Mouse (Mus musculus): ENCODE data around the gene Rnf38. TPM values are rescaled to one million over a fixed set of nuclear protein-coding genes. Genes with fewer than 3 reads are reported as not detected.

The Rnf38 gene
- polyA plus RNA-seq, 1 experiment, result not detected

DNA sequence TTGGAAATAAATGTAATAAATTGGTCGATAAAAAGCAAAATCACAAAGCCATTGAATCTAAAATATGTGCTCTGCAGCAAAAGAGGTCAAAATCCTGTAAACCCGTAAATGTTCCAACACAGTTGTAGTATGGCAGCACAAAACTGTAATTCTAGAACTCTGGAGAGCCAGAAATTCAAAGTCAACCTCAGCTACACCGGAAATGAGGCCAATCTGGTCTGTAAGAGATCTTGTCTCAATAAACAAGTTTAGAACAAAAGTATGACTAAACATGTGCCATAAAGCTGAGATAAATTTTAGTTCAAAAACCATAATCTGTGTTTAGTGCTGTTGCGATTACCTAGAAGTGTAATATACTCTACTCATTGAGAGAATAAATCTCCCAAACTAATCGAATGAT lies 69.0 kb downstream of the Rnf38 start:
- H3K4me3 ChIP-seq (ENCODE audit: insufficient read depth, low read depth, low read length), result no peak overlapping the region

DNA sequence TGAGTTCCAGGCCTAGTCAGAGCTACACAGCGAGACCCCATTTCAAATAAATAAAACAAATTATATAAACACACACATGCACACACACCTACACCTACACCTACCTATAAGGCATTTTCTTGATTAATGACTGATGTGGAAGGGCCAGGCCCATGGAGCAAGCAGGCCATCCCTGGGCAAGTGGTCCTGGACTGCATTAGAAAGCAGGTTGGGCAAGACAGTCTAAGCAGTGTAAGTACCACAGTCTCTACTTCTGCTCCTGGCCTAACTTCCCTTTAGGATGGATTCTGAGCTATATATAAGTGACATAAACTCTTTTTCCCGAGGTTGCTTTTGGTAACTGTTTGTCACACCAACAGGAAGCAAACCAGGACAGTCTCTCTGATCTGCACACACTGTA lies 70.6 kb downstream of the Rnf38 start:
- WGBS, result 80% methylated on average over 2 of the region's 2 CpGs
- Histone ChIP-seq H3K4me3 (ENCODE audit: insufficient read depth, low read depth, low read length) (no peak overlapping the region), H3K27ac (ENCODE audit: insufficient read depth, low read depth, low read length) (no peak overlapping the region), H3K4me1 (ENCODE audit: control insufficient read depth, insufficient read depth, low read length) (no peaks in the 10 kb centered on the region)
- no peak for TF ChIP-seq POLR2A (IDR thresholded peaks at IDR 0.05; ENCODE audit: insufficient read depth, low read depth, low read length)
- TF ChIP-seq CTCF (IDR thresholded peaks at IDR 0.05; ENCODE audit: insufficient read depth, low read depth, low read length), result no peak

More for the DNA sequence above, 69.0 kb downstream of the Rnf38 start:
- H3K27ac ChIP-seq (ENCODE audit: insufficient read depth, low read depth, low read length), result no peak overlapping the region
- TF ChIP-seq CTCF (IDR thresholded peaks at IDR 0.05; ENCODE audit: insufficient read depth, low read depth, low read length) (no peak), POLR2A (IDR thresholded peaks at IDR 0.05; ENCODE audit: insufficient read depth, low read depth, low read length) (no peak)
- no peaks in the 10 kb centered on the region for H3K4me1 ChIP-seq (ENCODE audit: control insufficient read depth, insufficient read depth, low read length)
- WGBS, result 86% methylated on average over 5 of the region's 5 CpGs

DNA sequence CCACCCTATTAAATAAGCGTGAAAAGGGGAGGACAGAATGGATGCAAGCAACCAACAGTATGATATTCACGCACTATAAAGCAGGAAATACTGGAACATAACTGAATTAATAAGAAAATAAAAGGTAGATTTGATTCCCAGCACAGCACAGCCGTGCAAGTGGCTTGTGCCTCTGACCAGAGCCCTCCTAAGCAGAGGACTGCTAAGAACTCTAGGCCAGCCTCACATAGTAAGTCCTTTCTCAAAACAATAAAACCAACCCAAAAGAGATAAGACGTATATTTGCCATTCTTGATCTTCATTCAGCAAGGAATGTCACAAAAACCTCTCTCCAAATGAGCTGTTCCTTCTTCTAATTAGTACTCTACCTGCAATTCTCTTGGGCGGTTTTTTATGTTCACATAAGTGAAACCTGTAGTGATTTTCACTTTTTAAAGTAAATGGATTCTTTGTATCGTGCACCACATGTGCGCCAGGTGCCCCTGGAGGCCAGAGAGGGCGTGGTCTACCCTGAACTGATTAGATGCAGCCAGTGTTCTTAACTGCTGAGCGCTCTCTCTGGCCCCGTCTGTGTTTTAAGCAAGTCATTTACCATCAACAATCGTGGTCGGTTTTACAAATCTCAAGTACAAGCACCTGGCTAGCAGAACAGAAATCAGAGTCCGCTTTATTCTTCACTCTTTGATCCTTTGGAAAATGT lies 72.4 kb downstream of the Rnf38 start:
- WGBS, result 66% methylated on average over 13 of the region's 13 CpGs
- Histone ChIP-seq H3K4me3 (ENCODE audit: insufficient read depth, low read depth, low read length) (no peak overlapping the region), H3K27ac (ENCODE audit: insufficient read depth, low read depth, low read length) (no peak overlapping the region), H3K4me1 (ENCODE audit: control insufficient read depth, insufficient read depth, low read length) (no peaks in the 10 kb centered on the region)
- TF ChIP-seq CTCF (IDR thresholded peaks at IDR 0.05; ENCODE audit: insufficient read depth, low read depth, low read length) (no peak), POLR2A (IDR thresholded peaks at IDR 0.05; ENCODE audit: insufficient read depth, low read depth, low read length) (no peak)

DNA sequence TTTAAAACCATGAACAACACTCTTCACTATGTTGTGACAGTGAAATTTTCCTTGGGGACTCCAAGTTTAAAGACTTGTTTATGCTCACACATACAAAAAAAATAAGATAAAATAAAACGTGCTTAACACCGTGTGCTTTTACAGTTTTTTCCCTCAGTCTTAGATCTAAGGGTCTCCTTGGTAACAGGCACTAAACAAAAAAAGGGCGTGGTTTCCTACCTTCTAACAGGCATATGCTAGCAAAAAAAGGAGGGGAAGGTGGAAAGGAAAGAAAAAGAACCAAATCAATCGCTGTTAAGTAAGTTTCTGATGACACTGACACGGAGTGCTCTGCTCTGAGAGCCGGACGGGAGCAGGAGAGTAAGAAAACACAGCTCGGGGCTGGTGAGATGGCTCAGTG lies 73.8 kb downstream of the Rnf38 start:
- Histone ChIP-seq H3K27ac (ENCODE audit: insufficient read depth, low read depth, low read length) (no peak overlapping the region), H3K4me3 (ENCODE audit: insufficient read depth, low read depth, low read length) (no peak overlapping the region), H3K4me1 (ENCODE audit: control insufficient read depth, insufficient read depth, low read length) (no peaks in the 10 kb centered on the region)
- WGBS, result 78% methylated on average over 8 of the region's 8 CpGs
- TF ChIP-seq CTCF (IDR thresholded peaks at IDR 0.05; ENCODE audit: insufficient read depth, low read depth, low read length), result no peak
- no peak for TF ChIP-seq POLR2A (IDR thresholded peaks at IDR 0.05; ENCODE audit: insufficient read depth, low read depth, low read length)

DNA sequence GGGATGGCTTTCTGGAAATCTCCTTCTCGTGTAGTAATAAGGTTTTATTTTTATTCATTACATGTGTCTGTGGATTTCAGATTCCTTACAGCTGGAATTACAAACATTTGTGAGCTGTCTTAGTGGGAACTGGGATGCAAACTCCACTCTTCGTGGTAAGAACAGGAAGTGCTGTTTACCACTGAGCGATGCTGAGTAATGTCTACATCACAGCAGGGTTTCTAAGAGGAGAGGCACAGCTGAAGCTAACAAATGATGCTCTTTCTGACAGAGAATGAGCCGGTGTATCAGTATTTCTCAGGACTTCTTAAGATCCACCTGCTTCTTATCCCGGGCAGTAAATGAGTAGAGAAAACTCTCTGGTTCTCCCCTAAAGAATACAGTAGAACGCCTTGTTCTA lies 77.1 kb downstream of the Rnf38 start:
- Histone ChIP-seq H3K4me3 (ENCODE audit: insufficient read depth, low read depth, low read length) (no peak overlapping the region), H3K27ac (ENCODE audit: insufficient read depth, low read depth, low read length) (no peak overlapping the region), H3K4me1 (ENCODE audit: control insufficient read depth, insufficient read depth, low read length) (no peaks in the 10 kb centered on the region)
- TF ChIP-seq POLR2A (IDR thresholded peaks at IDR 0.05; ENCODE audit: insufficient read depth, low read depth, low read length), result no peak
- no peak for TF ChIP-seq CTCF (IDR thresholded peaks at IDR 0.05; ENCODE audit: insufficient read depth, low read depth, low read length)
- WGBS, result 33% methylated on average over 6 of the region's 6 CpGs

DNA sequence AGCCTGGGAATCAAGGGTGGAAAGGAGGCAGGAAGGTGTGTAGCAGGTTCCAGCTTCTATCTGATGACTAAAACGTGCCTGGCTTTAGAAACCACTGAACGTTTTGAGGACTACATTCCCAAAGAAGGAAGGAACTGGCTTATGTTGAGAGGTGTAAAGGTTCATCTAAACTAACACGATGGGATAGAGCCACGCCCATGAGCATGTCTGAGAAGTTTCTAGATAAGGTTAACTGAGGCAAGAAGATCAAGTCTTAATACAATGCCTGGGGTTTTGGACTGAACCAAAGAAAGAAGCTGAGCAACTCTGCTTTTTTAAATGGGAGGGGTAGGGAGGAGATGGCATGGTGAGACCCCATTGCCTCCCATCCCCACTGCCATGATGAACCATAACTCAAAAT lies 78.7 kb downstream of the Rnf38 start:
- H3K4me1 ChIP-seq (ENCODE audit: control insufficient read depth, insufficient read depth, low read length), result no peaks in the 10 kb centered on the region
- H3K4me3 ChIP-seq (ENCODE audit: insufficient read depth, low read depth, low read length), result no peak overlapping the region
- TF ChIP-seq CTCF (IDR thresholded peaks at IDR 0.05; ENCODE audit: insufficient read depth, low read depth, low read length) (no peak), POLR2A (IDR thresholded peaks at IDR 0.05; ENCODE audit: insufficient read depth, low read depth, low read length) (no peak)
- WGBS, result 91% methylated on average over 4 of the region's 4 CpGs
- no peak overlapping the region for H3K27ac ChIP-seq (ENCODE audit: insufficient read depth, low read depth, low read length)

DNA sequence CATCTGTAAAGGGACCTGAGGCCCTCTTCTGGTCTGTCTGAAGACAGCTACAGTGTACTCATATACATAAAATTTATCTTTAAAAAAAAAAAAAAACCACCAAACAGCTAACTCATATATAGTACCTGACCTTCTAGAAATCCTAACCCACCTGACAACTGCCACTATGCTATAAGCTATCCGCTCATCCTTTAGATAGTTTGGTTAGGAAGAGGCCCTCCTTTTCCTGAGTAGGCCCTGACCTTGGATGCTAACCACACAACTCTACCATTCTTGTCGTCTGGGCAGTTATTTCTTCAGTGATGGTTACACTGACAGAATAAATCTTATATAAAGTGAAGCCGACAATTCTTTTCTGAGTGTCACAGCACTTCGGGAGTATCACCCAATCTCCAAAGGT lies 80.7 kb downstream of the Rnf38 start:
- TF ChIP-seq POLR2A (IDR thresholded peaks at IDR 0.05; ENCODE audit: insufficient read depth, low read depth, low read length) (no peak), CTCF (IDR thresholded peaks at IDR 0.05; ENCODE audit: insufficient read depth, low read depth, low read length) (no peak)
- WGBS, result 93% methylated on average over 4 of the region's 4 CpGs

DNA sequence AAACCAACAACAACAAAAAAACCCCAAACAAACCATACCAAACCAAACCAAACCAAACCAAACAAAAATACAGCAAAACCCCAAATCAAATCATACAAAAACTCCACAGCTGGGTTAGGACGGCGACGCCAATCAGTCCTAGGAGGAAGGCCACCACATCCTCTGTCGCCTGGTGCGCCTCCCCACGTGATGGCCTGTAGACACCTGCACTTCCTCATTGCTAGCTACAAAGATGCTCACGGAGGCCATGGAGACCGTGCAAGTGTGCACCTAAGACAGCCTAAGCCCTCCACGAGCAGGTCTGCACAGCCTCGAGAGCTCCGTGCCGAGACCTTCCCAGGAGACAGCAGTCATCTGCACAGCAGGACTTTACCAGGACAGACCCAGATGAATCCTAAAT lies 106.8 kb downstream of the Rnf38 start:
- Histone ChIP-seq H3K27ac (ENCODE audit: insufficient read depth, low read depth, low read length) (no peak overlapping the region), H3K4me1 (ENCODE audit: control insufficient read depth, insufficient read depth, low read length) (no peaks in the 10 kb centered on the region), H3K4me3 (ENCODE audit: insufficient read depth, low read depth, low read length) (no peak overlapping the region)
- WGBS, result 95% methylated on average over 12 of the region's 12 CpGs
- TF ChIP-seq CTCF (IDR thresholded peaks at IDR 0.05; ENCODE audit: insufficient read depth, low read depth, low read length), result no peak
- no peak for TF ChIP-seq POLR2A (IDR thresholded peaks at IDR 0.05; ENCODE audit: insufficient read depth, low read depth, low read length)

More for the DNA sequence above, 80.7 kb downstream of the Rnf38 start:
- no peak overlapping the region for H3K4me3 ChIP-seq (ENCODE audit: insufficient read depth, low read depth, low read length)
- H3K27ac ChIP-seq (ENCODE audit: insufficient read depth, low read depth, low read length), result no peak overlapping the region
- no peaks in the 10 kb centered on the region for H3K4me1 ChIP-seq (ENCODE audit: control insufficient read depth, insufficient read depth, low read length)

DNA sequence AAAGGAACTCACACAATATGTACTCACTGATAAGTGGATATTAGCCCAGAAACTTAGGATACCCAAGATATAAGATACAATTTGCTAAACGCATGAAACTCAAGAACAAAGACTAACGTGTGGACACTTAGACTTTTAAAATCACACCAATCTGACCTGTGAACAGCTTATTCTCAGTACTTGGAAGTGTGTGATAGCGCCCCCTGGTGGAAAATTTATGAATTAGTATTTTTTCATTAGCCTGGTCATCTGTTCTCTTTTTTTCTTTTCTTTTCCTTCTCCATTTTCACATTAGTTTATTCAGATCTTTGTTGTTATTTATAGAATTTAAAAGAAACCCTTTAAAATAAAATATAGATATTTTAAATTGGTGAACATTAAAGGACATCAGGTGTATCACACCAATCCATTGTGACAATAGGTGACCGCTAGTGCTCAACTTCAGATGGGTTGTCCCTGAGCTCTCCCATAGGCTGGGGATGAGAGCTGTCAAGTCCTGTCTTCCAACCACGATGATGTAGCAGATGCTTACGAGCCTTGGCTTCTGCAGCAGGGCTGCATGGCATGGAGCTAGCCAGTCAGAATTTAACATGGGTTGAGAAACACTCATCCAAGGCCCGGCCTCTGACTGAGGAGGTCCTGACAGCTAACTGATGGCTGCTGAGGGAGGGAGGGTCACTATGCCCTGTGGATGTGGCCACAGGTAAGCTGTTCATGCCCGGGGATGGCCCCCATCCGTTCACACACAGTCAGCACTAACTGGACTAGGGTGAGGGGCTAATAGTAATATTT lies 114.0 kb downstream of the Rnf38 start:
- no peaks in the 10 kb centered on the region for H3K4me1 ChIP-seq (ENCODE audit: control insufficient read depth, insufficient read depth, low read length)
- no peak overlapping the region for H3K4me3 ChIP-seq (ENCODE audit: insufficient read depth, low read depth, low read length)
- no peak for TF ChIP-seq CTCF (IDR thresholded peaks at IDR 0.05; ENCODE audit: insufficient read depth, low read depth, low read length)
- no peak for TF ChIP-seq POLR2A (IDR thresholded peaks at IDR 0.05; ENCODE audit: insufficient read depth, low read depth, low read length)
- no peak overlapping the region for H3K27ac ChIP-seq (ENCODE audit: insufficient read depth, low read depth, low read length)
- WGBS, result 51% methylated on average over 9 of the region's 9 CpGs

Measured in olfactory bulb, adult 2 months (tissue).